Mouse (Mus musculus) left cerebral cortex, adult 2 months (tissue): ENCODE data around the gene Tent4a. TPM values are rescaled to one million over a fixed set of nuclear protein-coding genes. Genes with fewer than 3 reads are reported as not detected.
A peak's percentile ranks its signal among the peaks of the same experiment; 100 is the strongest.
"Not testable (repeated sequence)": the region's sequence is repeated elsewhere in the genome, so short reads cannot be mapped to it uniquely, and the experiment has no call there.

Experiments
- DNase-seq, 2 experiments: peaks; one replicate each; pipeline ENCODE4 v3.0.0; 2021 to 2022; ENCODE audit warnings: low spot score in 2 of 2, mixed read lengths in 1 of 2; ENCODE audit errors: extremely low spot score in 1 of 2
- H3K27ac ChIP-seq: fragments of 200-600 bp; 2 replicates; pipeline ENCODE4 v1.8.1; 2022
- H3K4me3 ChIP-seq: fragments of 200-600 bp; 2 replicates; pipeline ENCODE4 v1.8.1; 2022
- CTCF ChIP-seq: fragments of 200-600 bp; IDR thresholded peaks from 2 replicates; pipeline ENCODE4 v1.8.1; 2022; ENCODE audit warnings: antibody characterized with exemption, mild to moderate bottlenecking, moderate library complexity
- intact Hi-C: fragments of 180-260 bp; cut with DNase I; formaldehyde crosslinking; loops from one replicate; pipeline ENCODE4 v1.15.1; 2025
- long read RNA-seq, 2 experiments: library from polyadenylated mRNA; stranded (forward); transcript quantifications; one replicate each; pipeline ENCODE4 v2.0.0; 2021; ENCODE audit warnings: borderline mapping rate in 2 of 2
- total RNA-seq, 2 experiments: library from RNA; stranded (reverse); gene quantifications; 2 replicates each; pipeline ENCODE4 v1.2.3; 2021

The Tent4a gene
- 10 to 100 TPM; 46.5 to 48.2 TPM for total RNA-seq
- long read RNA-seq, experiment 1, full-length matches to known transcripts: 38 of 84 reads
- long read RNA-seq, experiment 1, partial matches to known transcripts: 2 of 84 reads
- long read RNA-seq, experiment 1, other reads (novel, unspliced or antisense): 44 of 84 reads
- long read RNA-seq, experiment 2, full-length matches to known transcripts: 24 of 57 reads
- long read RNA-seq, experiment 2, partial matches to known transcripts: 3 of 57 reads
- long read RNA-seq, experiment 2, other reads (novel, unspliced or antisense): 30 of 57 reads

GRCm38 (mm10) chr13:69534334-69534653 lies at the start of gene Tent4a:
TSS of gene Tent4a (minus strand) at chr13:69534617.
- H3K27ac ChIP-seq: peak within 1 kb of the TSS; percentile 89
- peak within 1 kb of the TSS; percentile 94 for H3K4me3 ChIP-seq
- no peak for DNase-seq
- intact Hi-C loops: no loop called here
- TF ChIP-seq CTCF: no peak

- Histone ChIP-seq H3K4me3 (no peak overlapping the region), H3K27ac (no peak overlapping the region)
- no peak for DNase-seq
- intact Hi-C loops: no loop called here
- no peak for TF ChIP-seq CTCF
Measured at GRCm38 (mm10) chr13:69583591-69583990, 49.2 kb upstream of the Tent4a start.

- Histone ChIP-seq H3K4me3 (no peak overlapping the region), H3K27ac (no peak overlapping the region)
- intact Hi-C loops: no loop called here
- DNase-seq: no peak
- TF ChIP-seq CTCF: no peak
Measured at GRCm38 (mm10) chr13:69582411-69582810, 48.0 kb upstream of the Tent4a start.

GRCm38 (mm10) chr13:69577181-69577834 lies 42.9 kb upstream of the Tent4a start:
- intact Hi-C loops: no loop called here
- Histone ChIP-seq H3K27ac (no peak overlapping the region), H3K4me3 (no peak overlapping the region)
- no peak for DNase-seq
- no peak for TF ChIP-seq CTCF

GRCm38 (mm10) chr13:69576676-69577075 lies 42.3 kb upstream of the Tent4a start:
- no peak for DNase-seq
- intact Hi-C loops: no loop called here
- H3K4me3 ChIP-seq: 0 out of 2 replicates have a peak overlapping the region, but pooled peaks have one; percentile 21

GRCm38 (mm10) chr13:69572594-69572993 lies 38.2 kb upstream of the Tent4a start:
- no peak overlapping the region for H3K4me3 ChIP-seq
- intact Hi-C loops: no loop called here

More at GRCm38 (mm10) chr13:69576676-69577075, 42.3 kb upstream of the Tent4a start:
- no peak for TF ChIP-seq CTCF
- H3K27ac ChIP-seq: no peak overlapping the region

GRCm38 (mm10) chr13:69569201-69569600 lies 34.8 kb upstream of the Tent4a start:
- intact Hi-C loops: no loop called here
- DNase-seq: no peak
- Histone ChIP-seq H3K4me3 (no peak overlapping the region), H3K27ac (no peak overlapping the region)
- TF ChIP-seq CTCF: no peak

More at GRCm38 (mm10) chr13:69572594-69572993, 38.2 kb upstream of the Tent4a start:
- no peak for TF ChIP-seq CTCF
- no peak for DNase-seq
- no peak overlapping the region for H3K27ac ChIP-seq

GRCm38 (mm10) chr13:69565401-69565800 lies 31.0 kb upstream of the Tent4a start:
- H3K4me3 ChIP-seq, intact Hi-C loops, DNase-seq, H3K27ac ChIP-seq: not testable (repeated sequence)

GRCm38 (mm10) chr13:69564573-69564972 lies 30.2 kb upstream of the Tent4a start:
- no peak overlapping the region for H3K27ac ChIP-seq
- intact Hi-C loops: no loop called here
- no peak for TF ChIP-seq CTCF
- no peak for DNase-seq
- no peak overlapping the region for H3K4me3 ChIP-seq

- no peak for DNase-seq
- TF ChIP-seq CTCF: no peak
- no peak overlapping the region for H3K4me3 ChIP-seq
- intact Hi-C loops: no loop called here
- H3K27ac ChIP-seq: no peak overlapping the region
Measured at GRCm38 (mm10) chr13:69563905-69564304, 29.5 kb upstream of the Tent4a start.

- intact Hi-C loops: no loop called here
- no peak for TF ChIP-seq CTCF
- Histone ChIP-seq H3K27ac (no peak overlapping the region), H3K4me3 (no peak overlapping the region)
- no peak for DNase-seq
Measured at GRCm38 (mm10) chr13:69562654-69563574, 28.5 kb upstream of the Tent4a start.

GRCm38 (mm10) chr13:69562004-69562403 lies 27.6 kb upstream of the Tent4a start:
- Histone ChIP-seq H3K4me3 (no peak overlapping the region), H3K27ac (no peak overlapping the region)
- intact Hi-C loops: no loop called here
- TF ChIP-seq CTCF: no peak
- DNase-seq: no peak
